Mouse (Mus musculus) ES-E14 (cell line): ENCODE measurements around the gene Htr5b.

Experiments used
- HCFC1 ChIP-seq: IDR thresholded peaks from 2 replicates; pipeline ENCODE4 v1.6.1; 2012; ENCODE audit warnings: low read length, inconsistent platforms, borderline replicate concordance; ENCODE audit not compliant: insufficient read depth
- ZC3H11A ChIP-seq: IDR thresholded peaks from 2 replicates; pipeline ENCODE4 v1.6.1; 2012; ENCODE audit warnings: low read depth, mild to moderate bottlenecking, inconsistent platforms, low read length, borderline replicate concordance

DNA sequence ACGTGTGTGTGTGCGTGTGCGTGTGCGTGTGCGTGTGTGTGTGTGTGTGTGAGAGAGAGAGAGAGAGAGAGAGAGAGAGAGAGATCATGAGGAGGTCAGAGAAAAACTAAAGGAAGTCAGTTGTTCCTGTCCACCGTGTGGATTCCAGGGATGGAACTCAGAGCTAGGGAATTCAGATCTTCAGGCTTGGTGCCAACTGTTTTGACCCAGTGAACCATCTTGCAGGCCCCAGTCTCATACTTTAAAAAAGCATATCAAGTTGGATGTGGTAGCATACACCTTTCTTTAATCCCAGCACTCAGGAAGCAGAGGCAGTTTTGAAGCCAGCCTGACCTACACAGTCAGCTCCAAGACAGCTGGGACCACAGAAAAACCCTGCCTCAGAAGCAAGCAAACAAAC, 1.0 kb upstream of the Htr5b start:
- TF ChIP-seq HCFC1: no peak
- TF ChIP-seq ZC3H11A: no peak
